Mouse (Mus musculus): ENCODE data around the gene Rnf44. TPM values are rescaled to one million over a fixed set of nuclear protein-coding genes. Genes with fewer than 3 reads are reported as not detected.

Gene Rnf44
- polyA plus RNA-seq, 1 experiment: 131 TPM

GRCm38 (mm10) chr13:54678263-54678662 is 15.4 kb downstream of the Rnf44 start:
- H3K27ac ChIP-seq (ENCODE audit: insufficient read depth, low read length): no peak overlapping the region
- no peak for TF ChIP-seq CTCF (IDR thresholded peaks at IDR 0.05; ENCODE audit: extremely low read depth, insufficient read depth, low read length)
- TF ChIP-seq POLR2A (IDR thresholded peaks at IDR 0.05; ENCODE audit: extremely low read depth, insufficient read depth, low read length): no peak
- H3K4me3 ChIP-seq (ENCODE audit: insufficient read depth, low read length): no peak overlapping the region
- H3K4me1 ChIP-seq (ENCODE audit: control insufficient read depth, insufficient read depth, low read length): no peaks in the 10 kb centered on the region

- Histone ChIP-seq H3K4me3 (ENCODE audit: insufficient read depth, low read length) (no peak overlapping the region), H3K4me1 (ENCODE audit: control insufficient read depth, insufficient read depth, low read length) (no peaks in the 10 kb centered on the region), H3K27ac (ENCODE audit: insufficient read depth, low read length) (no peak overlapping the region)
- TF ChIP-seq CTCF (IDR thresholded peaks at IDR 0.05; ENCODE audit: extremely low read depth, insufficient read depth, low read length): no peak
- TF ChIP-seq POLR2A (IDR thresholded peaks at IDR 0.05; ENCODE audit: extremely low read depth, insufficient read depth, low read length): no peak
Observed at GRCm38 (mm10) chr13:54675895-54676590, 17.7 kb downstream of the Rnf44 start.

GRCm38 (mm10) chr13:54670491-54670890 is 23.2 kb downstream of the Rnf44 start:
- TF ChIP-seq CTCF (IDR thresholded peaks at IDR 0.05; ENCODE audit: extremely low read depth, insufficient read depth, low read length): no peak
- TF ChIP-seq POLR2A (IDR thresholded peaks at IDR 0.05; ENCODE audit: extremely low read depth, insufficient read depth, low read length): no peak
- Histone ChIP-seq H3K4me1 (ENCODE audit: control insufficient read depth, insufficient read depth, low read length) (no peaks in the 10 kb centered on the region), H3K27ac (ENCODE audit: insufficient read depth, low read length) (no peak overlapping the region), H3K4me3 (ENCODE audit: insufficient read depth, low read length) (no peak overlapping the region)

GRCm38 (mm10) chr13:54665062-54665461 is 28.6 kb downstream of the Rnf44 start:
- Histone ChIP-seq H3K4me3 (ENCODE audit: insufficient read depth, low read length) (no peak overlapping the region), H3K27ac (ENCODE audit: insufficient read depth, low read length) (no peak overlapping the region), H3K4me1 (ENCODE audit: control insufficient read depth, insufficient read depth, low read length) (no peaks in the 10 kb centered on the region)
- TF ChIP-seq POLR2A (IDR thresholded peaks at IDR 0.05; ENCODE audit: extremely low read depth, insufficient read depth, low read length) (no peak), CTCF (IDR thresholded peaks at IDR 0.05; ENCODE audit: extremely low read depth, insufficient read depth, low read length) (no peak)

GRCm38 (mm10) chr13:54664509-54664908 is 29.2 kb downstream of the Rnf44 start:
- TF ChIP-seq POLR2A (IDR thresholded peaks at IDR 0.05; ENCODE audit: extremely low read depth, insufficient read depth, low read length) (no peak), CTCF (IDR thresholded peaks at IDR 0.05; ENCODE audit: extremely low read depth, insufficient read depth, low read length) (no peak)
- Histone ChIP-seq H3K4me1 (ENCODE audit: control insufficient read depth, insufficient read depth, low read length) (no peaks in the 10 kb centered on the region), H3K27ac (ENCODE audit: insufficient read depth, low read length) (no peak overlapping the region), H3K4me3 (ENCODE audit: insufficient read depth, low read length) (no peak overlapping the region)

GRCm38 (mm10) chr13:54663999-54664398 is 29.7 kb downstream of the Rnf44 start:
- Histone ChIP-seq H3K4me1 (ENCODE audit: control insufficient read depth, insufficient read depth, low read length) (no peaks in the 10 kb centered on the region), H3K4me3 (ENCODE audit: insufficient read depth, low read length) (no peak overlapping the region), H3K27ac (ENCODE audit: insufficient read depth, low read length) (no peak overlapping the region)
- TF ChIP-seq POLR2A (IDR thresholded peaks at IDR 0.05; ENCODE audit: extremely low read depth, insufficient read depth, low read length) (no peak), CTCF (IDR thresholded peaks at IDR 0.05; ENCODE audit: extremely low read depth, insufficient read depth, low read length) (no peak)

GRCm38 (mm10) chr13:54661358-54661757 is 32.3 kb downstream of the Rnf44 start:
- no peak overlapping the region for H3K4me3 ChIP-seq (ENCODE audit: insufficient read depth, low read length)
- no peak for TF ChIP-seq CTCF (IDR thresholded peaks at IDR 0.05; ENCODE audit: extremely low read depth, insufficient read depth, low read length)
- TF ChIP-seq POLR2A (IDR thresholded peaks at IDR 0.05; ENCODE audit: extremely low read depth, insufficient read depth, low read length): no peak
- H3K4me1 ChIP-seq (ENCODE audit: control insufficient read depth, insufficient read depth, low read length): no peaks in the 10 kb centered on the region
- H3K27ac ChIP-seq (ENCODE audit: insufficient read depth, low read length): no peak overlapping the region

- Histone ChIP-seq H3K4me3 (ENCODE audit: insufficient read depth, low read length) (no peak overlapping the region), H3K4me1 (ENCODE audit: control insufficient read depth, insufficient read depth, low read length) (no peaks in the 10 kb centered on the region), H3K27ac (ENCODE audit: insufficient read depth, low read length) (no peak overlapping the region)
- TF ChIP-seq CTCF (IDR thresholded peaks at IDR 0.05; ENCODE audit: extremely low read depth, insufficient read depth, low read length): no peak
- TF ChIP-seq POLR2A (IDR thresholded peaks at IDR 0.05; ENCODE audit: extremely low read depth, insufficient read depth, low read length): no peak
Observed at GRCm38 (mm10) chr13:54660877-54661276, 32.8 kb downstream of the Rnf44 start.

- H3K4me3 ChIP-seq (ENCODE audit: insufficient read depth, low read length): no peak overlapping the region
- no peak for TF ChIP-seq CTCF (IDR thresholded peaks at IDR 0.05; ENCODE audit: extremely low read depth, insufficient read depth, low read length)
- TF ChIP-seq POLR2A (IDR thresholded peaks at IDR 0.05; ENCODE audit: extremely low read depth, insufficient read depth, low read length): no peak
- H3K27ac ChIP-seq (ENCODE audit: insufficient read depth, low read length): no peak overlapping the region
- H3K4me1 ChIP-seq (ENCODE audit: control insufficient read depth, insufficient read depth, low read length): peaks cover 4% of the 10 kb centered on the region; the same call in 1 of the 2 replicates
Observed at GRCm38 (mm10) chr13:54650461-54650860, 43.2 kb downstream of the Rnf44 start.

- no peak overlapping the region for H3K4me3 ChIP-seq (ENCODE audit: insufficient read depth, low read length)
- TF ChIP-seq CTCF (IDR thresholded peaks at IDR 0.05; ENCODE audit: extremely low read depth, insufficient read depth, low read length) (no peak), POLR2A (IDR thresholded peaks at IDR 0.05; ENCODE audit: extremely low read depth, insufficient read depth, low read length) (no peak)
- no peak overlapping the region for H3K27ac ChIP-seq (ENCODE audit: insufficient read depth, low read length)
- no peaks in the 10 kb centered on the region for H3K4me1 ChIP-seq (ENCODE audit: control insufficient read depth, insufficient read depth, low read length)
Observed at GRCm38 (mm10) chr13:54635011-54635410, 58.7 kb downstream of the Rnf44 start.

All from cortical plate, adult 2 months (tissue).